Mouse (Mus musculus): Measurements from ENCODE around the gene Glp1r.

Glp1r gene

DNA sequence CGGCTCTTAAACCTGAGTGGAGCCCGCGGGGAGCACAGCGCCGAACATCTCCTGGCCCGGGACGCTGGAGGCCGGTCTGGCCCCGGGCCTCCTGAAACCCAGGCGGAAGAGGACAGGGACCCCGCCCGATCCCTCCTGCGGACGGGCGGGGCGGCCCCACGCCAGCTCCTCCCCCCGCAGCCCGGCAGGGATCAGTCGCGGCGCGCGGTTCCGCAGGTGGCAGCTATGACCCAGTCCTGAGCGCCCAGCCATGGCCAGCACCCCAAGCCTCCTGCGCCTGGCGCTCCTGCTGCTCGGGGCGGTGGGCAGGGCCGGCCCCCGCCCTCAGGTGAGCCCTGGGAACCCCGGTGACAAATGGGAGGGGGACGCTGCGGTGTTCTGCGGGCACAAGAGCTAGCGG lies at the start of gene Glp1r:
Gene Glp1r, plus strand, starts transcription at position 191 of the 400 bp plus-strand sequence.
- peak; percentile 32 for DNase-seq (ENCODE audit: extremely low spot score, low spot score)

DNA sequence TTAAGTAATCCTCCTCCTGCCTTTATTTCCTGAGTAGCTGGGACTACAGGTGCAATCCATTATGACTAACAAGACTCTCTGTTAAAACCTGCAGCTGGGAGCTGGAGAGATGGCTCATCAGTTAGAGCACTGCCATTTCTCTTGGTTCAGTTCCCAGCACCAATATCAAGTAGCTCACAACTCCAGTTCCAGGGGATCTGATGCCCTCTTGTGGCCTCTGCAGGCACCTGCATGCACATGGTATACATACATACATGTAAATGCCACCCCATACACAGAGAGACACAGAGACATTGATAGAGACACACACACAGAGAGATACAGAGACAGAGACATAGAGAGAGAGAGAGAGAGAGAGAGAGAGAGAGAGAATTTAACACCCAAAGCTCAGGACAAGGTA lies 49.3 kb upstream of the Glp1r start:
- DNase-seq (ENCODE audit: extremely low spot score, low spot score): no peak

DNA sequence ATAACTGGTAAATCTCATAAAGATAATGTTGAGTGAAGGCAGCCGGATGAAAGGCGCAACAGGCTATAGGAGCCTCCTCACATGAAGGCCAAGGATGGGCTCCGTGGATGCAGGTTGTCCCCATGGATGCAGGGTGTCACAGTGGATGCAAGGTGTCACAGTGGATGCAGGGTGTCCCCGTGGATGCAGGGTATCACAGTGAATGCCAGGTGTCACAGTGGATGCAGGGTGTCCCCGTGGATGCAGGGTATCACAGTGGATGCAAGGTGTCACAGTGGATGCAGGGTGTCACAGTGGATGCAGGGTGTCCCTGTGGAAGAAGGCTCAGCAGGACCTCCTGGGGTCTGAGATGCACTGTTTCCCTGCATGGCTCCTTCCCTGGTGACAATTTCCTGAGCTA lies 44.3 kb upstream of the Glp1r start:
- DNase-seq (ENCODE audit: extremely low spot score, low spot score): no peak

DNA sequence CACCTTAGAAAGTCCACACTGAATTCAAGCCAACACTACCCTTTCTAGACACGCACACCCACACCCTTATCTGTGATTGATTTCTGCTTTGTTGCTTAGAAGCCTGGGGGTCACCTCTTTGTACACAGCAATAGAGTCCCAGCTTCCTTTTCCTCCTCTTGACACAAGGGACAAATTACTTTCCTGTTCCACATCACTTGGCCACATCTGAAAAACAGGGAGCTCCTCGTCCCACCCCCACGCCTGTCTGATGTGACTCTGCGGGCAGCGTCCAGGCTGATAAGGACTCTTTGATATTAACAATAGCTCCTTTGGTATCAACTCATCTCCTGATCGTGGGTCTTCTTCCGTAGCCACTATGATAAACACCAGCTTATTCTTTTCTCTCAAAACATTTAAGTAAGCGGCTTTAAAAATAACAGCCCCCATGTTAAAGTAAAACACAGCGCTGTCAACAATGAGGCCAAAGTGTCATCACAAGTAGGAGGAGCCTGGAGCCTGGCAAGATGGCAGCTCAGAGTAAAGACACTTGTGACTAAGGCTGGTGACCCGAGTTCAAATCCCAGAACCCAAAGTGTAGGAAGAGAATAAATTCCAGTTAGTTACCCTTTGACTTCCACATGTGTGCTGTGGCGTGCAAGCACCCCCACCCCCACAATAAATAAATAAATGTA lies 42.9 kb upstream of the Glp1r start:
- no peak for DNase-seq (ENCODE audit: extremely low spot score, low spot score)

DNA sequence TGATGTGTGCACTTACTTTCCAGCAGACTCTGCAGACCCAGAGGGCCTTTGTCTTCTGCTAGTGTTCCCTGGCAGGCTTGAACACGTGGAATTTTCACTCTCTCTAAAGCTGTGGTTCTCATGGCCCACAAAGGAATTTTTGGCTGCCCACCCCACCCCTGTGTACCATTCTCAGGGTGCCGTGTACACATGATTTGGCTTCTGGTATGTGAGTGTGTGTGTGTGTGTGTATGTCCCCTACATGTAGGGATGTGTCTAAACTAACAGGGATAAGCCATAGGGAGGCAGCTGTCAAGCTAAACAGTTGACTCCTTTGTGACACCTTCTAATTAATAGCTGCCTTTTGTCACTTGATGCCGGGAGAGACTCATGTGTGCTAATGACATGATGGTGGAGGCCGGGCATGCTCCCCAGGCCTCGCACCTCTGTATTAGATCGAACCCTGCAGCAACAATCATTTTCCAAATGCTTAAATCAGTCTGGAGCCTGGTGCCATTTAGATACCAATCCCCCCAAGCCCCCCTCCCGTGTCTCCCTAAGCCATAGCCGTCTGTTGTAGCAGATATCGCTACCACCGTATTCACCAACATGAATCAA lies 41.5 kb upstream of the Glp1r start:
- no peak for DNase-seq (ENCODE audit: extremely low spot score, low spot score)

DNA sequence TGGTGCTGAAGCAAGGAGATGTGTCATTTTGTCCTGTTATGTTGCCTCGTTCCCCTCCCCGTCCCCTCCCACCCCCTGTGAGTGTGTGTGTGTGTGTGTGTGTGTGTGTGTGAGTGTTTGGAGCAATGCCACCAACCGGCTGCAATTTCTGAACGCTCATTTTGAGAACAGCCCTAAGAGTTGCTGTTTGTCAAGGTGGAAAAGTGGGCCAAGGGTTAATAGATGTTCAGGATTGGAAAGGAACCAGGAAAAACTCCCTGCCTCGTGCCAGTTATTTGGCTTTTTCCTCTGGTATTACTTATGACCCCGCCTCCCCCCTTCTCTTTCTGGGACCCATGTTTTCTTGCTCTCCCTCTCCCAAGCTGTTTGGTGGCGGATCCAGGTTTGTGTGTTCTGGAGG lies 41.0 kb upstream of the Glp1r start:
- no peak for DNase-seq (ENCODE audit: extremely low spot score, low spot score)

DNA sequence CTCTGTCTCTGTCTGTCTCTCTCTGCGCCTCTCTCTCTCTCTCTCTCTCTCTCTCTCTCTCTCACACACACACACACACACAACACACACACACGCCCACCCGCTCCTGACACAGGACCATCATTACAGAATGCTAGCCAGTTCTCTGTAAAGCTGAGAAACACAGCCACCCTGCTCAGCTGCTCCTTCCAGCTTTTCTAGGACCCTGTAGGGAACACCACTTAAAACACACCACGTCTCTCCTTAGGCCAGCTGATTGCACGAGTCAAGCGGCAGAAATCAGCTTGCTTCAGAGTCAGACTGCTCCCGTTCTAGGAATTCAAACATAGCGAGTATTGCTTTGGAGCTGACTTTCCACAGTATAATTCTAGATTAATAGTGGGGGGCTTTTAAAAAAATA lies 35.3 kb upstream of the Glp1r start:
- no peak for DNase-seq (ENCODE audit: extremely low spot score, low spot score)

DNA sequence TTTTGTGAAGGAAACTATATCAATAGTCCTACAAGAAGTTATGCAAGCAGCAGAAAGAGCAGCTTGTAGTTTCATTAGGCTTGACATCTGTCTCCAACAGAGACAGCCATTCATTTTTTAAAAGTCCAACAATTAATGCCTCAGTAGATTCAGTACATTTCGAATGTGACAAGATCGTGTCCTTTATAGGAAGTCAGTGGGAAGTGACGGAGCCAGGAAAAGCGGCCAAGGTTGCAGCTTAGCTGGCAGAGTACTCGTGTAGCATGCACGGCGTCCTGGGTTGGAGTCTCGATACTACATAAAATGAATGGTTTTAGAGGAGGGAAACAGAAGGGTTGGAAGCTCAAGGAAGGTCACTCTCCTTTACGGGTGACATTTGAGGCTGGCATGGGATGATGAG lies 34.7 kb upstream of the Glp1r start:
- no peak for DNase-seq (ENCODE audit: extremely low spot score, low spot score)

DNA sequence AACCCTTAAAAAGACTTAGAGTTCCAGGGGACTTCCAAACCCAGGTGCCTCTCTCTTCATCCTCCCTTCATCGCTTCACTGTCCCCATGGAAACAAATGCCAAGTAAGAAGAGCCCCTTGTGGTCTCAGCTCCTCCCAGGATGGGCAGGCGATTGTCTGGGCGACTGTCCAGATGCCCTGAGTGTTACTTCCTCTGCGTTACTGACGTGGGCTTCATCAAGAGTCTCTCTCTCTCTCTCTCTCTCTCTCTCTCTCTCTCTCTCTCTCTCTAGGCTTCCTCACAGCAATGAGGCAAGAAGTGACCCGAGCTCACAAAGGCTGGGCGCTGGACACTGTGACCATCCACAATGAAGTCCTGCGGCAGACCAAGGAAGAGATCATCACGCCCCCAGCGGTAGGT lies 30.6 kb upstream of the Glp1r start:
- no peak for DNase-seq (ENCODE audit: extremely low spot score, low spot score)

DNA sequence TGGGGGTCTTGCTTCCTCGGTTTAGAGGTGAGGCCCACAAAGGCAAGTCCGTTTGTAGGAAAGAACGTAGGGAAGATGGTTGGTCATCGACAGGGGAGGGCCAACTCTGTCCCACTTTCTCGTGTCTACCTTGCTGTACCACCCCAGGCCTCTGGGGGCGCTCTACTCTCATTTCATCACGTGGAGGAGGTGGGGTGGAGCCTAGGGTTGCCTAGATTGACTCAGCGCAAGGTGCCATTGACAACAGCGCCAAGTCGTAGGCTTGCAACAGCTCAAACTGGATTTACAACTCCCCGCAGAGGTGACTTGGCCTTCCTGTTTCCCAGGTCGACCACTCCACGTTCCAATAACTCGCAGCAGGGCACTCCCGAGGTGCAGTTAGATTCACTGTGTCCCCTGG lies 27.3 kb upstream of the Glp1r start:
- no peak for DNase-seq (ENCODE audit: extremely low spot score, low spot score)

DNA sequence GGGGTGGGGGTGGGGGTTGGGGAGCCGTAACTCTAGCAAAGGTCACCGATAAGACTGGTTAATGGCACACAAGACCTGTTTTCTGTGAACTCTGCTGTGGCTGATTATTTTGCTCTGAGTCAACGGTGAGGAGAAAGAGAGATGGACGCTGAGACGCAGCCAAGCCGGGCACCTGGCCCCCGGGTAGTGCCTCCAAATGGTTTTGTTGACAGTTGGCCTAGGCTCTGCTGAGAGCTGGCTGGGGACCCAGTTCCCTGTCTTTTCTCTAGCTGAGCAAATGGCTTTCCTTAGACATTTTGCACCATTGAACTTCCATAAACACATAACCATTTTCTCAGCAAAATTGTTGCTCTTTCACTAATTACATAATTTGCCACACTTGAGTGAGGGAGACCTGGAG lies 24.2 kb upstream of the Glp1r start:
- DNase-seq (ENCODE audit: extremely low spot score, low spot score): no peak

DNA sequence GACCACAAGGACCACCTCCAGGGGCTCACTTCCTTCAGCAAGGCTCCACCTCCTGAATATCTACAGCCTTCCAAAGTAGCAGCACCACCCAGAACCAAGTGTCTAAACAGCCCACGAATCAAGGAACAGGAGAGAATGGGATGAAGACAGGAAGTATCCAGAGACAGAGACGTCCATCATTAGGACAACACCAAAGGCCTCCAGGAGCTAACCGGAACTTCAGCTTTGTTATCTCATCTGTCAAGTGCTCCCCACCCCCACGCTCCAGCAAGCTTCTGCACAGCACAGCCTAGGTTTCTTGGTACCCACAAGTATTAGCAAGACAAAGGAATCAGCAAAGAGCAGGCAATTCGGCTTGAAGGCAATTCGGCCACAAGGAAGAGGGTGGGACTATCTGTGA lies 23.0 kb upstream of the Glp1r start:
- no peak for DNase-seq (ENCODE audit: extremely low spot score, low spot score)

DNA sequence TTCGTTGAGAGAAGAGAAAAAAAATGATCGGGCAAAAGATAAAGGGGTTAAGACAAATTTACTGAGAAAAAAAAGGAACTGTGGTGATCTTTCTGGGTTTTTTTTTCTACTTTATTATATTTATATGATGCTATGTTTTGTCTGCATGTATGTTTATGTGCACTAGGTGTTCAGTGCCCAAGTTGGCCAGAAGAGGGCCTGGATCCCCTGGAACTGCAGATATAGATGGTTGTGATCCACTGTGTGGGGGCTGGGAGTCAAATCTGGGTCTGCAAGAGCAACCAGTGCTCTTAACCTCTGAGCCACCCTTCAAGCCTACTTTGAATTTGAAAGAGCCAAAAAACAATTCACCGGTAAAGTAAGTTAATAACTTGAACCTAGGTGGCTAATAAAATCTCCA lies 21.2 kb upstream of the Glp1r start:
- DNase-seq (ENCODE audit: extremely low spot score, low spot score): no peak

DNA sequence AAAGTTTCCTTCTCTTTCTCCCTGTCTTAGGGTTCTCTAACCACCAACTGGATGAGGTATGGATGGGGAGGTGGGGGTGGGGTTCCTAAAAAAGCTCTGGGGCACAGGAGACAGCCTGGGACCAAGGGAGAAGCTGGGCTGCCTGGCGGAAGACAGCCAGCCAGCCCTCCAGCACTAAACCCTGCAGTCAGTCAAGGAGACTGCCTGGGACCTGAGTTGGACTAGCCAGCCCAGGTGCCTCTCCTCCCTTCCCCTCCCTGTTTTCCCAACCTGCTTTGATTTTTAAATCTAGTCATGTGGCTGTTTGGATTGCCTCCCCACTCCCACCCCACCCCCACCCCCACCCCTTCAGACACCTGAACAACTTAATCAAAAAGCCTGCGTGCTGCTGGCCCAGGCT lies 20.6 kb upstream of the Glp1r start:
- no peak for DNase-seq (ENCODE audit: extremely low spot score, low spot score)

DNA sequence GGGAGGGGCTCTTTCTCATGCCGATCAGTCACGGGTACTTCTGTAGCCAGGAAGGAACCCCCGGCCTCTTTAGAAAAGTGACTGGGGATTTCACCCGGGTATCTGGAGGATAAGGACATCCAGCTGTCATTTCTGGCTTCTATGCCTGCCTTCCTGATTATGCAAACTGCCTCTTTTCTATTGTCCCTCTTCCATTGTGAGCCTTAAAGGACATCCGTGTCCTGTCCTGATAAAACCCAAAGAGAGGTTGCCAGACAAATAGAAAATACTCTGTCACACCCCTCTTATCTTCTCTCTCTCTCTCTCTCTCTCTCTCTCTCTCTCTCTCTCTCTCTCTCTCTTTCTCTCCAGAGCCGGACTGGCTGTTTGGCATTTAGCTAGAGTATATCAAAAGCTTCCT lies 19.4 kb upstream of the Glp1r start:
- DNase-seq (ENCODE audit: extremely low spot score, low spot score): no peak

DNA sequence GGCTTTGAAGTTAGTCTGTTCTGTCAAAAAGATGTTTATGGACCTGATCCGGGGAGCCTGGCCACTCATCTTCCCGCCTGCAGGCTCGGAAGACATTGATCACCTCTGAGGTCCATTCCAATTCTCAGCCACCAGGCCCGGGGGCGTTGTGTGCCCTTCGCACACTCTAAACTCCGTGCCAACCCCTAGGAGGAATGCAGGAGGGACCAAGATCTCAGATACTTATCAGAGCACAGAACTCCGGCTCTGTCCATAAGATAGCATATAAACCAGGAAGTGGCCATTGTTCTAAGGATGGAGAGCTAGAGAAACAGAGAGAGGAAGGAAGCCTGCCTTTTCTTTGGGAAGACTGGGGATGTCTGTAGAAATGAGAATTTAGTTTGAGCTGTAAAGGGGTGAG lies 18.1 kb upstream of the Glp1r start:
- no peak for DNase-seq (ENCODE audit: extremely low spot score, low spot score)

DNA sequence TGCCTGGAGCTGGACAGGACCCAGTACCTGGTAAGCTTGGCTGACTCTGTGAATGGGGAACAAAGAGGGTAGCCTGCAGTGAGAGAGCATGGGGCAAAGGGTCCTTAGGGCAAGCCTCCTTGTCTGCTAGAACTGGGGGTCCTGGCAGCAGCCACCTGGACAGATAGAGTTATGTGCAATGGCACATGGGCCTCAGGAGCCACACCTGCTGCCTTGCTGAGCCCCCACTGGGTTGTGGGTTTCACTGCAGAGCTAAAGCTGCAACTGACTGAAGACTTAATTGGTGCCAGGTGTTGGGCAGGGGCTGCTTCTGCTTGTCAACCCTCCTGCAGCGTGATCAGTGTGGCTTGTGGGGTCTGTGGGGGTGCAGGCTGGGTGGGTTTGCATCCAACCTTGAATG lies 9.5 kb upstream of the Glp1r start:
- DNase-seq (ENCODE audit: extremely low spot score, low spot score): peak; percentile 30

DNA sequence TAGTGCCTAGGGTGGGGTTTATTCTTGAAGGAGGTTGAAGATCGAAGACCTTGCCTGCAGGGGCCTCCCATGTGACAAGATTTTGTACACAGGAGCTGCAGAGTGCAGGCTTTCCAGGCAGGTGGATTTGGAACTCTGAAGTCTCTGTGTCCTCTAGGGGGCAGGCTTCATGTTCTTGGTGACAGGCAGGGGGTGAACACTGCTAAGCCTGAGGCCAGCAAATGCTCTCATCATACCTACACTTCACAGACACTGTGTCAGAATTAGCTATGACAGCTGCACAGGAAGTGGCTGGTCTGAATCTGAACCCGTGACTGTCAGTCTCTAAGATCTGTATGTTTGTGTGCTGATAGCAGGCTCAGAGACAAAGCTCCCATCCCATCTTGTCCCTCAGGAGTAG lies 8.9 kb upstream of the Glp1r start:
- no peak for DNase-seq (ENCODE audit: extremely low spot score, low spot score)

DNA sequence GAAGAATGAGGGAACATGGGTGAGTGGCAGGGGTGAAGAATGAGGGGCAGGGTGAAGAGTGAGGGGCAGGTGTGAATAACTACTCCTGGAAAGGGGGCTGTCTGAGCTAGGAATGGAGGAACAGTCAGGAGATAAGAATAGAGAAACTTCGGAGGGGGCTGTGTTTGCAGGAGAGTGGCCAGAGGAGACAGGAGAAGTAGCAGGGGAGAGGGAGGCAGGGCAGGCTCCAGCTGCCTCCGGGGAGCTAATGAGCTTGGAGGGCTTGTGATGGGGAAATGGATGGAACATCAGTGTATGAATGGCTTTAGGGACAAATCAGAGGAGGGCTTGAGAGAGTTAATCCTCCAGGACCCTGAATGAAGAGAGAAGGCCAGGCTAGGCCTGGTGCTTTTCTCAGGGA lies 4.5 kb upstream of the Glp1r start:
- no peak for DNase-seq (ENCODE audit: extremely low spot score, low spot score)

DNA sequence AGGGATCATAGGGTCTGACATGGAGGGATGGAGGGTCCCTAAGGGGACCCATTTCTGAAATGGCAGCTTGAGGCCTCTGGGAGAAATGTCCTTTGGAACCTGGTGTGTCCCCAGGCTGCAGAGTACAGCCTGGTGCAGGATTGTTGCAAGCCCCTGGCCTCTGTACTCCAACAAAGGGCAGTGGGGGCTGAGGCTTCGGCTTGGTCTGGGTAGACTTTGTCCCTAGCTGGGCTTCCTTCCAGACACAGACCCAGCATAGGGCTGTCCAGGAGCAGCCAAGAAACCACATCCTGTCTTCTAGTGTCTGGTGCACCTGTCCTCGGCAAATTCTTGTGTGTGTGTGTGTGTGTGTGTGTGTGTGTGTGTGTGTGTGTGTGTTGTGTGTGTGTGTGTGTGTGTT lies 2.5 kb downstream of the Glp1r start:
- DNase-seq (ENCODE audit: extremely low spot score, low spot score): no peak

DNA sequence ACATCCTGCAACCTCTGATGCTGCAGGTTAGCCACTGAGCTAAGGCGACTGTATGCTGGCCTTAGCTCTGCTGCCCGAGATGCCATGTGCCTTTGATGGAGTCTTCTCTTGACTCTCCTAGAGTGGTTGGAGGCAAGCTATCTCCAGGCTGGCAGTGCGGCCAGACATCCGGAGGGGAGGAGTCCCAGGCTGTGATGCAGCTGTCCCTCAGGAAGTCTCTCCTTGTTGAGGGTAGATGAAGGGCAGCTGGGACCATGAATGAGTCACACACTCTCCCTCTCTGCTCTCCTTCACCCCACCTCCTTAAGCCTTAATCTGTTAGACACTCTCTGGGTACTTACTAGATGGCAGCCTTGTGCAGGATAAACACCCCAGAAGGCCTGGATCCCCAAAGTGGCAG lies 6.0 kb downstream of the Glp1r start:
- no peak for DNase-seq (ENCODE audit: extremely low spot score, low spot score)

DNA sequence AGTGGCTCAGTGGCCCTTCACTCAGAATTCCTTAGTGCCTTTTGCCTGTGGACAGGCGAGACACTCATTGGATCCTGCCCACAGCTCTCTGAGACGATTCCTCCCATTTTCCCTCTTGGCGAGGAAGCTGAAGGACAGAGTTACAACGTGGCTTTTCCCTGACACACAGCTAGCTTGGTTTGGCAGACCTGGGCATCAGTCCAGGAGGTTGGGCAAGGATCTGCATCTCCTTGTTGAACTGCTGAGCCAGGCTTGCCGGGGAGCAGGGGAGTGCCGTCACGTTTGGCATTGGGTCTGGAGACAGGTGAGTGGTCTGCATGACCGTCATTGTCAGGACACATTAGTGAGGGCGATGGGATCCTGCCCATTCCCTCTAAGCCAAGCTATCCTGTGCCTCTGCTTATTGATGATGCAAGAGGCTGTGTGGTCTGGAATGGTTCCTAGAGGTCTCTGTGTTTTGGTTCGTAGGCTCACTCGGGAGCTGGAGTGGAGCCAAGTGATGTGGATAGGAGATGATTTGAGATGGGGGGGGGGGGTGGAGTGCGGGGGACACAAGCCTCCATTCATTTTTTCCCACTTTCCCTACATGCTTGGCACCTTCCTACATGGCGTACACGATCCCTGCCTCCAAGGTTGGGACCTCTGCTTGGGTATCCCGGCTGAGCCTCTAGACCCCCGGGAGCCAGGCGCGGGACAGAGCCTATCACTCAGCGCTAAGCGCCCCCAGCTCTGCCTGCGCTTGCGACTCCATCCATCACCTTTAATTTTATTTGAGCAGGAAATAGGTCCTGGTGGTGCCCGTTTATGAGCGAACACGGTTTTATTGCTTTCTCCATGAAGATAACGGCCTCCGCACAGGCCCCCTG lies 9.5 kb downstream of the Glp1r start:
- DNase-seq (ENCODE audit: extremely low spot score, low spot score): no peak

DNA sequence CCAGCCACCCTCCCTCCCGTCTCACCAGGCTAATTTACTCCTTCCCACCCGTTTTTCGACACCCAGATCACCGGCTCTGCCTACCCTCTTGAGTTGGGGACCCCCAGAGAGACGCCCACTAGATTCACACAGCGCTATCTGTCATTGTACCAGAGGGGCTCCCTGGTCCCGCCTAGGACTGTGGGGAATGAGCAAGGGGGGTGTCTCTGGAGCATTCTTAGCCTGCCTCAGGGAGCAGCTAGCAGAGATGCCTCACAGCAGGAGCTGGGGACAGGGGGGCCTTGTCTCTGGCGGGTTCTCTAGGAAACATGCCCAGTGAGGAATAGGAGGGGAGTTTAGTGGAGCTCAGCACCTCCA lies 10.1 kb downstream of the Glp1r start:
- no peak for DNase-seq (ENCODE audit: extremely low spot score, low spot score)

Data from neural tube, embryonic 10.5 days (tissue).